Mouse (Mus musculus) C2C12 (cell line): ENCODE results near the gene Tbc1d22a.

Experiments used
- CTCF ChIP-seq: IDR thresholded peaks from one replicate; pipeline ENCODE4 v1.5.1; 2011; ENCODE audit not compliant: control insufficient read depth, insufficient read depth, insufficient read length
- MAX ChIP-seq: IDR thresholded peaks from one replicate; pipeline ENCODE4 v1.6.1; 2011; ENCODE audit warnings: mild to moderate bottlenecking, control low read depth
- MYOD1 ChIP-seq: IDR thresholded peaks from one replicate; pipeline ENCODE4 v1.6.1; 2011; ENCODE audit warnings: low read depth; ENCODE audit not compliant: control insufficient read depth, insufficient read length
- USF1 ChIP-seq: IDR thresholded peaks from one replicate; pipeline ENCODE4 v1.6.1; 2011; ENCODE audit warnings: low read depth, mild to moderate bottlenecking, control low read depth, moderate library complexity

GRCm38 (mm10) chr15:86500536-86500935, 286.3 kb downstream of the Tbc1d22a start:
- no peak for TF ChIP-seq MAX
- TF ChIP-seq CTCF, result no peak
- no peak for TF ChIP-seq USF1
- TF ChIP-seq MYOD1, result no peak
